In the genomic region with DNA sequence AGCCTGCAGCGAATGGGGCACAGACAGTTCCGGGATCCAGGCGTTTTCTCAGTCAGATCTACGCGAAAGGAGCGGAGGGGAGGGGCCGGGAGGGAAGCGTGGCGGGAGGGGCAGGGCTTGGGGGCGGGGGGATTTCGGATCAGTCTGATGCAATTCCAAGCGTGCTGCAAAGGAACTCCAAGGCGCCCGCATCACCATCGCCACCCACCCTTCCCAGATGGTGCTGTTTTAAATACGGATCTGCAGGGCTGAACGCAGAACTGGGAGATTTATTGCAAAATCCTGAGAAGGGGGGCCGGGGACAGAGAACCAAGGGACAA, we compare ENCODE assay signal across 8 mouse cellular contexts. TPM values are rescaled to one million over a fixed set of nuclear protein-coding genes. Genes with fewer than 3 reads are reported as not detected.
A peak's percentile ranks its signal among the peaks of the same experiment; 100 is the strongest.
DNase-seq lines count a peak whose midpoint lies in the region; ATAC-seq lines count a peak whose summit lies in the region.

No protein-coding gene starts in this region.

- H3K9ac ChIP-seq in kidney, embryonic 16.5 days (replicated peaks; ENCODE audit: low read length), result no peak overlapping the region

- H3K4me2 ChIP-seq in kidney, embryonic 16.5 days (replicated peaks; ENCODE audit: low read depth, low read length), result peak overlapping the region; percentile 63

- H3K27me3 ChIP-seq in kidney, embryonic 16.5 days (ENCODE audit: insufficient read depth, low read length), result peaks cover 73% of the 10 kb centered on the region

- peaks cover 25% of the 10 kb centered on the region for H3K4me1 ChIP-seq in kidney, embryonic 16.5 days (ENCODE audit: insufficient read depth, low read length)

- ATAC-seq in kidney, embryonic 16.5 days (ENCODE audit: low FRiP score, low TSS enrichment), result peak; percentile 76

- H3K36me3 ChIP-seq in kidney, embryonic 16.5 days (ENCODE audit: insufficient read depth, low read length), result no peaks in the 10 kb centered on the region

- under 1% methylated on average over 18 of the region's 18 CpGs for WGBS in kidney, embryonic 16.5 days

- no peak for DNase-seq in kidney, adult 9 months
- DNase-seq in cerebellum, adult 9-11 months, result peak; percentile 94
- peak; percentile 87 to 91 for DNase-seq in frontal cortex, adult 2 months (ENCODE audit: extremely low spot score in 1 of 2, low spot score in 1 of 2)
- peak; percentile 93 for DNase-seq in layer of hippocampus, adult 9-11 months
- peak; percentile 34 for DNase-seq in lung, postnatal 10 days
- peak; percentile 77 for DNase-seq in right cerebral cortex, postnatal 4 days
- DNase-seq in ovary, adult 18-20 months (ENCODE audit: low spot score), result no peak

- peak overlapping the region; percentile 43 for H3K4me3 ChIP-seq in kidney, embryonic 16.5 days (ENCODE audit: low read length)

- H3K27ac ChIP-seq in kidney, embryonic 16.5 days (ENCODE audit: low read length), result no peak overlapping the region

- H3K9me3 ChIP-seq in kidney, embryonic 16.5 days (ENCODE audit: low read length), result no peaks in the 10 kb centered on the region

RNA-seq across cellular contexts. Expression of gene Bdnf, which starts 3.5 kb away (rescaled TPM):
- 0.69 and 1.2 TPM in 2 replicates for polyA plus RNA-seq in kidney, embryonic 16.5 days (2015; fragmentation: Nextera tagmentation; extraction: Ambion mirVana)
- polyA plus RNA-seq in frontal cortex, adult 2 months (2012; rRNA removed), result 8.2 and 8.8 TPM in 2 replicates

Comparison
In these comparisons a context has a peak if more than half of its experiments do, and no peak if none do; other contexts are left out.
1. DNase-seq: peak in cerebellum, adult 9-11 months (single experiment), frontal cortex, adult 2 months (2 of 2), layer of hippocampus, adult 9-11 months (single experiment), lung, postnatal 10 days (single experiment) and right cerebral cortex, postnatal 4 days (single experiment); none in kidney, adult 9 months (single experiment) and ovary, adult 18-20 months (single experiment).